Mouse (Mus musculus): ENCODE results near the gene Usp6nl. TPM values are rescaled to one million over a fixed set of nuclear protein-coding genes. Genes with fewer than 3 reads are reported as not detected.

Gene Usp6nl
- polyA plus RNA-seq, 1 experiment from 2014 or later = 9.5 TPM

DNA sequence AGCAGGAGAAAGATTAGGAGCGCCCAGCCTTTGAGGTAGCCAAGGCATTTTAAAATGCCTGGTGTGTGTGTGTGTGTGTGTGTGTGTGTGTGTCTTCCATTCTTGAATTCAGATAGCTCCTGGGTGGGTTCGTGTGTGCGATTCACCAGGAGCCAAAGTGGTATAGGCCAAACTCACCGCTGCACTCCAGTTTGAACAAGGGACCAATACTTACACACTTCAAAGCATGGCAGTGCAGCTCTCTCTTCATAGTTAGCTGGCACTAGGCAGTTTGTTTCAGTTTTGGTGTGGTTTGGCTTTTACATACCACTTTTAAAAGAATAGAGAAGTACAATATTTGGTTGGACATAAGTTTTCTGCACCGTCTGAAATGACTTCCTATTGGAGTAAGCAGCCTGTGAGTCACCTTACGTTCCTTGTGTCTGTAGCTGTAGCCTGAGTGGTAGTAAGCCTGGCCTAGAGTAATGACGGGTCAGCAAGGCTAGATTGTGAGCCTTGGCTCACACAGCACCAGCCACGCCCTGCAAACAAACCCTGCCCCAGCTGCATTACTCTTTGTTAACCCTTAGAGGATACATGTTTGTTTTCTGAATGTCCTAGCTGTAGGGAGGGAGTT lies 56.2 kb downstream of the Usp6nl start:
- no peaks in the 10 kb centered on the region for H3K36me3 ChIP-seq
- no peak overlapping the region for H3K4me2 ChIP-seq (replicated peaks)
- no peak overlapping the region for H3K9ac ChIP-seq
- H3K4me1 ChIP-seq = peaks cover 23% of the 10 kb centered on the region
- H3K9me3 ChIP-seq (replicated peaks) = no peaks in the 10 kb centered on the region
- ATAC-seq (ENCODE audit: insufficient number of reproducible peaks, low FRiP score, low TSS enrichment, low read depth) = no peak
- no peak overlapping the region for H3K4me3 ChIP-seq (replicated peaks)
- H3K27me3 ChIP-seq = no peaks in the 10 kb centered on the region
- WGBS = 64% methylated on average over 8 of the region's 8 CpGs
- H3K27ac ChIP-seq (replicated peaks) = no peak overlapping the region

DNA sequence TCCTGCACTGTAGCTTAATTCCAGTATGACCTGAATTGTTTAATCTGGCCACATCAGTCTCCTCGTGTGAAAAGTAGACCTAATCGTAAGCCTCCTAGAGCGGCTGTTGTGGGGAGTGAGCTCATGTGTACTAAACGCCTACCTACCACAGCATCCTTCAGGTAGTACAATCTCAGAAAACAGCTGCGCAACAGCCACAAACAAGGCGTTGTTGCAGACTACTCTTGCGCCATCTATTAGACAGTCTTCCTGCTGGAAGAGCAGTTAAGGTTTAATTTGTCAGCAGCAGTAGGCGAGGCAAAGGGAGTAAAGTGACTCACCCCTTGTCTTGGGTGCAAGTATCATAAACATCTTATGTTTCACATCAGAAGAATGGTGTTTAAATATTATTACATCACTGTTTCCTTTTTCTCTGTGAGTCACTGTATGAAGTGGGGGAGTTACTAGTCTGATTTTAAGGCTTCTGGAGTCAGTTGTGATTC lies 57.3 kb downstream of the Usp6nl start:
- H3K9ac ChIP-seq = no peak overlapping the region
- ATAC-seq (ENCODE audit: insufficient number of reproducible peaks, low FRiP score, low TSS enrichment, low read depth) = no peak
- peaks cover 23% of the 10 kb centered on the region for H3K4me1 ChIP-seq
- WGBS = 76% methylated on average over 8 of the region's 8 CpGs
- H3K9me3 ChIP-seq (replicated peaks) = no peaks in the 10 kb centered on the region
- no peak overlapping the region for H3K4me3 ChIP-seq (replicated peaks)
- no peaks in the 10 kb centered on the region for H3K27me3 ChIP-seq
- H3K4me2 ChIP-seq (replicated peaks) = no peak overlapping the region
- no peaks in the 10 kb centered on the region for H3K36me3 ChIP-seq
- no peak overlapping the region for H3K27ac ChIP-seq (replicated peaks)

DNA sequence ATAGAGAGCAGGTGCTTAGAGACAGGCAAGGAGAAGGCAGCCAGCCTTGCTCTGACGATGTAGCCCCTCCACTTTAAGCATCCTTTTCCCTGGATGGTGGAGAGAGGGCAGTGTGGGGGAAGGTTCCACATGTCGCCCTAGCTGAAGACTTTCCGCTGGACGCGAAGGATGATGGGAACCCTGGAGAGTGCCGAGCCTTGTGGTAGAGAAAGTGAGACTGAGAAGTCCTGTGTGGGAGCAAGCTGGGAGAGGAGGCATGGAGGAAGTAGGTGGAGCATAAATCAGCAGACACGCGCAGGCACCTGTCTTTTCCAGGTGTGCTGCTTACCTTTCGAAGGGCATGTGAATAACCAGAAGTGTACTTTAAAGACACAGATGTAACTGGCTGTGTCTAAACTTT lies 57.9 kb downstream of the Usp6nl start:
- Histone ChIP-seq H3K9me3 (replicated peaks) (no peaks in the 10 kb centered on the region), H3K27ac (replicated peaks) (no peak overlapping the region; the same call in 1 of the 2 replicates), H3K36me3 (no peaks in the 10 kb centered on the region), H3K9ac (no peak overlapping the region), H3K4me1 (peaks cover 23% of the 10 kb centered on the region), H3K4me3 (replicated peaks) (no peak overlapping the region), H3K27me3 (no peaks in the 10 kb centered on the region), H3K4me2 (replicated peaks) (no peak overlapping the region)
- WGBS = 71% methylated on average over 9 of the region's 9 CpGs
- ATAC-seq (ENCODE audit: insufficient number of reproducible peaks, low FRiP score, low TSS enrichment, low read depth) = no peak

DNA sequence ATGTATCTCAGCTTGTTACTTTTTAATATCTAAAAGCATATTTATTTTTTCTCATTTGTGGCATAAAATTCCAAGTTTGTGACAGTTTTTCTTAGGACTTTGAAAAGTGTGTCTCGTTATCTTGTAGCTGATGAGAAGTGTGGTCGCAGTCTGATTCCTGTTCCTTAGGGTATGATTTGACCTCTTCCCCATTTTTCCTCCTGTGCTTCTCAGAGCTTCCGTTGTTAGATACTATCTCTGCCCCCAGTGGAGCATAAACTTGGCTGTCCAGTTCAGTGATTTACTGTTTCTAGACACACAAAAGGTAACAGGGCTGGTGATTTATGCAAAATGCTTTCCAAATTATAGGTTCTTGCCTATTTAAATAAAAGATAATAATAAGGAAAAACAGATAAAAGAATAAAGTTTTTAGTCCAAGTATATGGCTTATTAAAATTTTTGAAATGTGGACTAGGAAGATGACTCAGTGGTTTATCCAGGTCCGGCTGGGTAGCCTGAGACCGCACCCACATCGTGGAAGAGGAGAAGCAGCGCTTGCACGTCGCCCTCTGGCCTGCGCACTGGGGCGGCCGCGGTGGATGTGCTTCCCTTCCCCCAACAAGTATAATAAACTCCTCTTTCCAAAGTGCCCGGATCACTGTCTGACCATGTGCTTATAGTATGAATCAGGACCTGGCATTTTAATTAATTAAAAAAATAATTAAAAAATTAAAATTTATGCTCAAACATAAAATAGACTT lies 62.1 kb downstream of the Usp6nl start:
- Histone ChIP-seq H3K4me2 (replicated peaks) (no peak overlapping the region), H3K27me3 (no peaks in the 10 kb centered on the region), H3K36me3 (no peaks in the 10 kb centered on the region), H3K9ac (no peak overlapping the region), H3K9me3 (replicated peaks) (no peaks in the 10 kb centered on the region), H3K4me3 (replicated peaks) (no peak overlapping the region), H3K4me1 (peaks cover 13% of the 10 kb centered on the region), H3K27ac (replicated peaks) (no peak overlapping the region)
- no peak for ATAC-seq (ENCODE audit: insufficient number of reproducible peaks, low FRiP score, low TSS enrichment, low read depth)
- 88% methylated on average over 14 of the region's 14 CpGs for WGBS

DNA sequence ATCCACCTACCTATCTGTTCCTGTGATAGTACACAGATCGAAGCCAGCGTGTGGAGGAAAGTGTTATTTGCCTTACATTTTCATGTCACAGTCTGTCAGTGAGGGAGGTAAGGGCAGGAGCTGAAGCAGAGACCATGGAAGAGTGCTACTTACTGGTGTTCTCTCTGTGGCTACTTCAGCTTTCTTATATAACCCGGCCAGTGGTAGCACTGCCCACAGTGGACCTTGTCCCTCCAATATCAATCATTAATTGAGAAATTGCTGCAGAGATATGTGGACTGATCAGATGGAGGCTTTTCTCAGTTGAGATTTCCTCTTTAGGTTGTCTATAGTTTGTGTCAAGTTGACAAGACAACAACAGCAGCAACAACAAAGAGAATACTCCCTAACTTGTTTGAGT lies 66.7 kb downstream of the Usp6nl start:
- Histone ChIP-seq H3K27me3 (no peaks in the 10 kb centered on the region), H3K4me2 (replicated peaks) (no peak overlapping the region), H3K9ac (no peak overlapping the region), H3K4me3 (replicated peaks) (no peak overlapping the region), H3K4me1 (peaks cover 5% of the 10 kb centered on the region; the same call in 1 of the 2 replicates), H3K9me3 (replicated peaks) (no peaks in the 10 kb centered on the region), H3K36me3 (no peaks in the 10 kb centered on the region), H3K27ac (replicated peaks) (no peak overlapping the region)
- WGBS = 75% methylated on average over 2 of the region's 3 CpGs
- ATAC-seq (ENCODE audit: insufficient number of reproducible peaks, low FRiP score, low TSS enrichment, low read depth) = no peak

DNA sequence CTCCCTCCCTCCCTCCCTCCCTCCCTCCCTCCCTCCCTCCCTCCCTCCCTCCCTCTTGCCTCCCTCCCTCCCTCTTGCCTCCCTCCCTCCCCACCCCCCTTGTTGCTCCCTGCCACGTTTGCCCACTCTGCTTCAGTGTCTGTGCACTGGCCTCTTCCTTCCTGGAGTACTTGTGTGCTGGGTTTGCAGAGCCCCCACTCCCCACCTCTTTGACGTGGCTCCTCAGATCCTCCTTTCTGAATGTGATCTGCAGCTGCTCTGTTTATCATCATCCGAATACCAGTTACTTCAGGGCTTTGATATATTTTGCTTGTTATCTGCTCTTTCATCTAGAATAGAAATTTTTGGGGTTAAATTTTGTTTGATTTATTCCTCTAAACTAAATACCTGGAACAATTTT lies 68.8 kb downstream of the Usp6nl start:
- H3K4me3 ChIP-seq (replicated peaks) = no peak overlapping the region
- H3K4me1 ChIP-seq = peaks cover 5% of the 10 kb centered on the region; the same call in 1 of the 2 replicates
- H3K9ac ChIP-seq = no peak overlapping the region
- H3K27ac ChIP-seq (replicated peaks) = no peak overlapping the region
- H3K9me3 ChIP-seq (replicated peaks) = no peaks in the 10 kb centered on the region
- 38% methylated on average over 3 of the region's 3 CpGs for WGBS
- ATAC-seq (ENCODE audit: insufficient number of reproducible peaks, low FRiP score, low TSS enrichment, low read depth) = no peak
- no peaks in the 10 kb centered on the region for H3K27me3 ChIP-seq
- H3K4me2 ChIP-seq (replicated peaks) = no peak overlapping the region
- H3K36me3 ChIP-seq = no peaks in the 10 kb centered on the region

DNA sequence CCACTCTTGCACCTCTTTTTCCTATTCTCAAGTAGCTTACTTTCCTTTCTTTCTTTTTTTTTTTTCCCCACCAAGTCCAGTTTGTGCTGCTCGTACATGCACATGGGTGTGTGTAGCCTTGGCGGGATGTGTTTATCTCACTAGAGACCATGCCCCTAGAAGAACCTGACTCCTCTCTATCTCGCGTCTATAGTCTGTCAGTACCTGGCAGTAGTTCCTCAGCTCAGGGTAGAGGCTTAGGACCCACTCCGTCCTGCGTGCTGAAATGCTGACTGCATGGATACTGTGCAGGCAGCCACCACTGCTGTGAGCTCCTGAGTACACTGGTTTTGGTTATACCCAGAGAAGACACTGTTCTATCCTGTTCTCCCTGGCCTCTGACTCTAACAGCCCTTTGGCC lies 69.5 kb downstream of the Usp6nl start:
- Histone ChIP-seq H3K4me1 (peaks cover 5% of the 10 kb centered on the region; the same call in 1 of the 2 replicates), H3K4me3 (replicated peaks) (no peak overlapping the region), H3K27ac (replicated peaks) (no peak overlapping the region), H3K4me2 (replicated peaks) (no peak overlapping the region), H3K36me3 (no peaks in the 10 kb centered on the region), H3K9me3 (replicated peaks) (no peaks in the 10 kb centered on the region), H3K9ac (no peak overlapping the region), H3K27me3 (no peaks in the 10 kb centered on the region)
- 85% methylated on average over 6 of the region's 6 CpGs for WGBS
- no peak for ATAC-seq (ENCODE audit: insufficient number of reproducible peaks, low FRiP score, low TSS enrichment, low read depth)

GRCm38 (mm10) chr2:6395851-6396625 lies 73.6 kb downstream of the Usp6nl start:
- H3K9ac ChIP-seq = no peak overlapping the region
- no peaks in the 10 kb centered on the region for H3K9me3 ChIP-seq (replicated peaks)
- WGBS = 79% methylated on average over 7 of the region's 7 CpGs
- H3K27ac ChIP-seq (replicated peaks) = no peak overlapping the region
- H3K27me3 ChIP-seq = no peaks in the 10 kb centered on the region
- H3K4me1 ChIP-seq = no peaks in the 10 kb centered on the region
- H3K4me3 ChIP-seq (replicated peaks) = no peak overlapping the region
- H3K4me2 ChIP-seq (replicated peaks) = no peak overlapping the region
- no peak for ATAC-seq (ENCODE audit: insufficient number of reproducible peaks, low FRiP score, low TSS enrichment, low read depth)
- H3K36me3 ChIP-seq = no peaks in the 10 kb centered on the region

DNA sequence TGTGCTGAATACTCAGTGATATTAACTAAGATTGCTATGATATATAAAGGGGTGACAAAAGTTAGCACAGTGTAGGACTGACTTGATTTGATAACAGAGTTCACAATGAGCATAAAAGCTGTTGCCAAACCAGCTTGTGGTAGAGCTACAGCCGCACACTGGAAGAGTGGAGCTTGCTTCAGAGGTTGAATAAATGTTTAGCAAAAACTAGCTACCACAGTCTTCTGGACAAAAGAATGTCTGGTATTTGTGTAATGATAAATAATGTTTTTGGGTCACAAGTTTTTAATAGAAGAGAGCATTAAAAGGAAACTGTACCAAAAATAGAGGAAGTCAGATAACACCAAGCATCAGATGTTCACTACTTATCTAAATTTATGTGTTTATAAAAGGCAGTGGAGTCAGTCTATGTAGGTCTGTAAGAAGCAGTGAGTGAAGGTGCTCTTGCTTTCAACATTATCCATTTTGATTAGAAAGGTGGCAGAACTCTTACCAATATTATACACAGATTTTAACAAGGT lies 74.2 kb downstream of the Usp6nl start:
- Histone ChIP-seq H3K9ac (no peak overlapping the region), H3K4me3 (replicated peaks) (no peak overlapping the region), H3K36me3 (no peaks in the 10 kb centered on the region), H3K27me3 (no peaks in the 10 kb centered on the region), H3K27ac (replicated peaks) (no peak overlapping the region), H3K9me3 (replicated peaks) (no peaks in the 10 kb centered on the region), H3K4me1 (no peaks in the 10 kb centered on the region), H3K4me2 (replicated peaks) (no peak overlapping the region)
- 75% methylated on average over 1 of the region's 1 CpGs for WGBS
- ATAC-seq (ENCODE audit: insufficient number of reproducible peaks, low FRiP score, low TSS enrichment, low read depth) = no peak

DNA sequence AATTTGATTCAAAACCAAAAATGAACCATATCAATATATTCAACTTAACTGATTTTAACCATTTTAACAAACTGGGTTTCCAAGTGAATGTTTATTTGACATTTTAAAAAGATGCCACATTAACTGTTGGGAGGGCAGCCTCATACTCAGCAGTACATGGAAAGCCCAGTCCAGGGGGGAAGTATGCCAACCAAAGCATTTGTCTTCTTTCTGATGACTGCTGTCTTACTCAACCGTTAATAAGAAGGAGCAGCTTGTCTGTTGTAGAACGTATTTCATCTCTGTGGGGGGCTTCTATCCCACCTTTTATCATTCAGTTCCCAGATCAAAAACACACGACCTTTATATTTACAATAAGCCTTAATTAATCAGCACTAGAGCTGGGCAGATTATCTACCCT lies 74.7 kb downstream of the Usp6nl start:
- Histone ChIP-seq H3K4me3 (replicated peaks) (no peak overlapping the region), H3K4me1 (no peaks in the 10 kb centered on the region), H3K4me2 (replicated peaks) (no peak overlapping the region), H3K36me3 (no peaks in the 10 kb centered on the region), H3K27ac (replicated peaks) (no peak overlapping the region), H3K27me3 (no peaks in the 10 kb centered on the region), H3K9me3 (replicated peaks) (no peaks in the 10 kb centered on the region), H3K9ac (no peak overlapping the region)
- ATAC-seq (ENCODE audit: insufficient number of reproducible peaks, low FRiP score, low TSS enrichment, low read depth) = no peak
- WGBS = 51% methylated on average over 3 of the region's 3 CpGs

- peaks cover 4% of the 10 kb centered on the region; the same call in 1 of the 2 replicates for H3K4me1 ChIP-seq
- no peak overlapping the region for H3K4me2 ChIP-seq (replicated peaks)
- H3K4me3 ChIP-seq (replicated peaks) = no peak overlapping the region
- no peaks in the 10 kb centered on the region for H3K9me3 ChIP-seq (replicated peaks)
- H3K36me3 ChIP-seq = no peaks in the 10 kb centered on the region
- WGBS = 80% methylated on average over 6 of the region's 6 CpGs
- no peak overlapping the region for H3K27ac ChIP-seq (replicated peaks)
- ATAC-seq (ENCODE audit: insufficient number of reproducible peaks, low FRiP score, low TSS enrichment, low read depth) = no peak
- no peaks in the 10 kb centered on the region for H3K27me3 ChIP-seq
- no peak overlapping the region for H3K9ac ChIP-seq
Measured at GRCm38 (mm10) chr2:6398826-6399225, 76.4 kb downstream of the Usp6nl start.

Data from embryonic facial prominence, embryonic 15.5 days (tissue).